ENCODE assay signal across 11 mouse cellular contexts in the genomic region with DNA sequence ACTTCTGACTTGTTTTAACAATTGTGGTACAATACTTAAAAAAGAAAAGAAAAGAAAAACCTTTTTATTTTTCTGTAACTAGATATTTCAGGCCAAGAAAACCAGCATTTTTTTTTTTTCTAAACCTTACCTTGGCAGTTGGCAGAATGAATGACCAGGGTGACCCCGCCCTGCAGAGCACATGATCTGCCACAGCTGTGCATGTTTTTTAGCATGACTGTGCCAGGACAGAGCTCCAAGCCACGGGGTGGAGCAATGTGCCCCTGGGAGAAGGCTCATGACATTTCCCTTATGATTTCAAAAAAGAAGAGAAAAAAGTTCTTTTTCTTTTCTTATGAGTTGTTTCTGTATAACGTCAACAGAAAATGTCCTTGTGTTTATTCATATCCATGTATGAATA. TPM values are rescaled to one million over a fixed set of nuclear protein-coding genes. Genes with fewer than 3 reads are reported as not detected.
DNase-seq lines count a peak whose midpoint lies in the region; ATAC-seq and TF ChIP-seq lines count a peak whose summit lies in the region.
"Had no signal": no experiment of that assay in that cellular context is flagged by ENCODE, and none has a peak within 500 bp of the region (broad histone marks: within the 10 kb centered on the region; RNA-seq: fewer than 3 reads in every experiment).

No protein-coding gene starts in this region.

- WGBS in intestine, embryonic 16.5 days = 65% methylated on average over 3 of the region's 3 CpGs

- no peaks in the 10 kb centered on the region for H3K27me3 ChIP-seq in intestine, embryonic 16.5 days (replicated peaks; ENCODE audit: control insufficient read depth, insufficient read depth, low read length)
- H3K27me3 ChIP-seq: neural tube, embryonic 15.5 days; stomach, embryonic 15.5 days had no signal

- H3K4me1 ChIP-seq in intestine, embryonic 16.5 days (ENCODE audit: control insufficient read depth, insufficient read depth, low read length) = peaks cover 26% of the 10 kb centered on the region

- intact Hi-C loops in gastrocnemius, adult 2 months (cut with DNase I) = loop anchor here (2.0 to 10.0 kb wide), 3 partner anchors 83 to 225 kb away; no protein-coding TSS in a partner anchor

- H3K9ac ChIP-seq in intestine, embryonic 16.5 days (ENCODE audit: low read depth, low read length) = no peak overlapping the region
- H3K9ac ChIP-seq: neural tube, embryonic 15.5 days; stomach, embryonic 15.5 days had no signal

- ATAC-seq in intestine, embryonic 16.5 days = no peak

- H3K27ac ChIP-seq in gastrocnemius, adult 2 months = peak overlapping the region; percentile 79
- H3K27ac ChIP-seq in intestine, embryonic 16.5 days (ENCODE audit: low read length) = no peak overlapping the region
- H3K27ac ChIP-seq: macrophage; neural tube, embryonic 15.5 days; stomach, embryonic 15.5 days had no signal

- no peak overlapping the region for H3K4me3 ChIP-seq in gastrocnemius, adult 2 months
- H3K4me3 ChIP-seq in intestine, embryonic 16.5 days (ENCODE audit: low read length) = no peak overlapping the region
- H3K4me3 ChIP-seq: neural tube, embryonic 15.5 days; stomach, embryonic 15.5 days had no signal

- no peaks in the 10 kb centered on the region for H3K36me3 ChIP-seq in intestine, embryonic 16.5 days (ENCODE audit: control insufficient read depth, insufficient read depth, low read length)
- H3K36me3 ChIP-seq: neural tube, embryonic 15.5 days; stomach, embryonic 15.5 days had no signal

- DNase-seq in spleen, adult 12 weeks (ENCODE audit: low spot score) = peak; percentile 21
- DNase-seq in spleen, adult 18-20 months = no peak
- DNase-seq in gastrocnemius, adult 2 months = peak; percentile 77
- DNase-seq in kidney, postnatal 4 days = peak; percentile 29 to 42
- DNase-seq in retina, postnatal 1 day = no peak
- no peak for DNase-seq in right cerebral cortex, postnatal 4 days
- no peak for DNase-seq in embryo, embryonic 9.5 days (ENCODE audit: extremely low spot score)

- H3K9me3 ChIP-seq in intestine, embryonic 16.5 days (ENCODE audit: control insufficient read depth, low read length) = no peaks in the 10 kb centered on the region
- H3K9me3 ChIP-seq: neural tube, embryonic 15.5 days; stomach, embryonic 15.5 days had no signal

- H3K4me2 ChIP-seq in intestine, embryonic 16.5 days (ENCODE audit: low read depth, low read length) = no peak overlapping the region
- H3K4me2 ChIP-seq: neural tube, embryonic 15.5 days; stomach, embryonic 15.5 days had no signal

- TF ChIP-seq CTCF in gastrocnemius, adult 2 months (IDR thresholded peaks at IDR 0.05) = no peak

RNA-seq across cellular contexts. Expression of a gene that starts 5.1 kb away (rescaled TPM):
- 10 to 100 TPM; 22.2 to 33.3 TPM for total RNA-seq in gastrocnemius, adult 2 months (2021)
- polyA plus RNA-seq in intestine, embryonic 16.5 days (2015; fragmentation: Nextera tagmentation; extraction: Ambion mirVana) = 73.1 and 83.0 TPM in 2 replicates

RNA-seq across cellular contexts. Expression of a gene that starts 5.3 kb away (rescaled TPM):
- 1 to 10 TPM; 1.2 to 3.2 TPM for total RNA-seq in gastrocnemius, adult 2 months (2021)
- 5.8 and 7.0 TPM in 2 replicates for polyA plus RNA-seq in intestine, embryonic 16.5 days (2015; fragmentation: Nextera tagmentation; extraction: Ambion mirVana)

Comparison
In these comparisons a context has a peak if more than half of its experiments do, and no peak if none do; other contexts are left out.
1. DNase-seq: peak in spleen, adult 12 weeks (single experiment), gastrocnemius, adult 2 months (single experiment) and kidney, postnatal 4 days (2 of 2); none in spleen, adult 18-20 months (0 of 2), retina, postnatal 1 day (single experiment), right cerebral cortex, postnatal 4 days (single experiment) and embryo, embryonic 9.5 days (single experiment).